Mouse (Mus musculus) liver, postnatal 0 days (tissue): ENCODE results near the gene Apoc2. TPM values are rescaled to one million over a fixed set of nuclear protein-coding genes. Genes with fewer than 3 reads are reported as not detected.
A peak's percentile ranks its signal among the peaks of the same experiment; 100 is the strongest.

Experiments
- ATAC-seq: fragments of 200-750 bp; cut with Nextera tagmentation; 2 replicates; pipeline ENCODE4 v1.8.0; 2017; ENCODE audit warnings: mild to moderate bottlenecking, moderate library complexity
- DNase-seq: peaks from one replicate; pipeline ENCODE4 v3.0.0-alpha.2; 2016
- H3K27ac ChIP-seq: fragments of 300-500 bp; sonication (generic); 2 replicates; pipeline ENCODE4 v1.5.1; 2014; ENCODE audit warnings: antibody characterized with exemption, moderate library complexity, mild to moderate bottlenecking, low read depth
- H3K27me3 ChIP-seq: fragments of 300-500 bp; sonication (generic); 2 replicates; pipeline ENCODE4 v1.6.1; 2014; ENCODE audit warnings: low read length, control low read depth, mixed read lengths; ENCODE audit not compliant: insufficient read depth
- H3K36me3 ChIP-seq: fragments of 300-500 bp; sonication (generic); replicated peaks from 2 replicates; pipeline ENCODE4 v1.6.1; 2014; ENCODE audit warnings: mild to moderate bottlenecking, control low read depth, low read length, moderate library complexity, mixed read lengths; ENCODE audit not compliant: insufficient read depth
- H3K4me1 ChIP-seq: fragments of 300-500 bp; sonication (generic); 2 replicates; pipeline ENCODE4 v1.6.1; 2014; ENCODE audit warnings: antibody characterized with exemption, mild to moderate bottlenecking, control low read depth; ENCODE audit not compliant: insufficient read depth
- H3K4me2 ChIP-seq: fragments of 300-500 bp; sonication (generic); 2 replicates; pipeline ENCODE4 v1.6.1; 2014; ENCODE audit warnings: low read depth, mild to moderate bottlenecking, low read length, moderate library complexity, mixed read lengths
- H3K4me3 ChIP-seq: fragments of 300-500 bp; sonication (generic); 2 replicates; pipeline ENCODE4 v1.5.1; 2014; ENCODE audit warnings: low read depth, low read length
- H3K9ac ChIP-seq: fragments of 300-500 bp; sonication (generic); replicated peaks from 2 replicates; pipeline ENCODE4 v1.6.1; 2014; ENCODE audit warnings: mild to moderate bottlenecking, moderate library complexity
- H3K9me3 ChIP-seq: fragments of 300-500 bp; sonication (generic); 2 replicates; pipeline ENCODE4 v1.6.1; 2016; ENCODE audit warnings: mild to moderate bottlenecking, control low read depth, low read length, mixed read lengths
- CTCF ChIP-seq: sonication (generic); IDR thresholded peaks from 2 replicates; pipeline ENCODE4 v1.5.1; 2016; ENCODE audit warnings: antibody characterized with exemption, low read depth
- EP300 ChIP-seq: IDR thresholded peaks from 2 replicates; pipeline ENCODE4 v1.6.1; 2016; ENCODE audit warnings: antibody characterized with exemption, low read depth, mild to moderate bottlenecking
- WGBS: fragments of 180-500 bp; shearing (Covaris S2); extraction: QIAGEN DNeasy Blood & Tissue Kit; methylation state at CpG from one replicate; pipeline ENCODE4 v1.1.7; 2014; ENCODE audit not compliant: insufficient replicate concordance; 5-methylcytosine and 5-hydroxymethylcytosine counted together
- polyA plus RNA-seq: library from polyadenylated mRNA; unstranded; fragments of >200 nt; fragmentation: Nextera tagmentation; extraction: Ambion mirVana; gene quantifications from 2 replicates; pipeline ENCODE4 v1.2.1, GENCODE M21; 2015

Apoc2 gene
- 2,864 and 3,070 TPM in 2 replicates for polyA plus RNA-seq

- Histone ChIP-seq H3K36me3 (no peaks in the 10 kb centered on the region), H3K27me3 (no peaks in the 10 kb centered on the region), H3K4me3 (peak within 1 kb of the TSS; percentile 20), H3K4me2 (peak within 1 kb of the TSS; percentile 62), H3K27ac (peak within 1 kb of the TSS; percentile 98), H3K9me3 (no peaks in the 10 kb centered on the region), H3K9ac (peak within 1 kb of the TSS; percentile 62), H3K4me1 (peaks cover 20% of the 10 kb centered on the region)
- TF ChIP-seq EP300: peak; percentile 68
- TF ChIP-seq CTCF: no peak
- peak; percentile 53 for ATAC-seq
- DNase-seq: peak; percentile 42
- 47% methylated on average over 8 of the region's 8 CpGs for WGBS
These were observed at the start of gene Apoc2 for GRCm38 (mm10) chr7:19677872-19678271. Apoc2 (minus strand) TSS chr7:19677941.

GRCm38 (mm10) chr7:19726541-19726940 is 48.8 kb upstream of the Apoc2 start:
- H3K4me3 ChIP-seq: no peak overlapping the region
- ATAC-seq (no peak), DNase-seq (no peak)
- TF ChIP-seq EP300 (no peak), CTCF (no peak)
- 74% methylated on average over 4 of the region's 4 CpGs for WGBS
- 0 out of 2 replicates have a peak, but pooled peaks cover 2% of the 10 kb centered on the region for H3K4me1 ChIP-seq
- no peak overlapping the region for H3K4me2 ChIP-seq
- H3K27me3 ChIP-seq: no peaks in the 10 kb centered on the region
- H3K9ac ChIP-seq: no peak overlapping the region
- H3K27ac ChIP-seq: no peak overlapping the region
- H3K9me3 ChIP-seq: no peaks in the 10 kb centered on the region
- peaks cover 16% of the 10 kb centered on the region for H3K36me3 ChIP-seq

DNA sequence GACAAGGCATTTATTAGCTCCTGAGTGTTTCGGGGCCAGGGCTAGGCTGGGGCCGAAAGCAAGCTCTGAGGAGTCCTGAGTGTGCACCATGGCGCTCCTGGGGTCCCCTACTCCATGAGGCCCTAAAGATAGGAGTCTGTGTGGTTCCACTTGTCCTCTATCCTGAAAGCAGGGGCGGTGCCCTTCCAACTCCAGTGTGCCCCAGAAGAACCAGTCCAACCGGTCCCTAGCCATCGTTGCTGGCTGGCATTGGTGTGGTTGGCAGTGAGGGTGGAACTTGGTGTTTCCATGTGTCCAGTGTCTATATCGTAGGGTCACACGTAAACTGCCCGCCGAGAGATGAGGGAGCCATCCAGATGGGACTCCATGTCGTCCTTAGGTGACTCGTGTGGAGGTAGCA is 46.4 kb upstream of the Apoc2 start:
- H3K4me3 ChIP-seq: no peak overlapping the region
- no peak overlapping the region for H3K27ac ChIP-seq
- H3K9ac ChIP-seq: no peak overlapping the region
- no peak overlapping the region for H3K4me2 ChIP-seq
- H3K9me3 ChIP-seq: 0 out of 2 replicates have a peak, but pooled peaks cover 6% of the 10 kb centered on the region
- ATAC-seq (no peak), DNase-seq (no peak)
- peaks cover 4% of the 10 kb centered on the region for H3K36me3 ChIP-seq
- H3K27me3 ChIP-seq: no peaks in the 10 kb centered on the region
- 0 out of 2 replicates have a peak, but pooled peaks cover 2% of the 10 kb centered on the region for H3K4me1 ChIP-seq
- TF ChIP-seq EP300 (no peak), CTCF (no peak)
- WGBS: 88% methylated on average over 12 of the region's 12 CpGs

DNA sequence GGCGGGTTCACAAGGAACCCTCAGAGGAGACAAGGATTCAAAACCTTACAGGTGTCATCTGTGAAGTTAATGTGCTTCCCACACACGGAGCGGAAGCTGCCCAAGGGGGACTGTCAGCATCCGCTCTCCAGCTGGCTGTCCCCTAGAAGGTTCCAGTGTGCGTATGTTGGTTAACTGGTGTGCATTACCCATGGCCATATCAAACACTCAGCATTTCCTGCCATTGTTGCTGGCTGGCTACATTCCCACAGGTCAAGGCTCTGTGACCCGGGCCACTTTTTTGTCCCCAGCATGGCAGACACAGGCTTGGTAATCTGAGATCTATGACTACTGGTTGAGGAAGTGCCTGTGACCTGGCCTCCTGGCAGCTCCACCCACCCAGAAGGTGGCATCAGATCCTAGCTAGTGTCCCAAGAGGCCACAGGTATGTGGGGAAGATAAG is 45.0 kb upstream of the Apoc2 start:
- Histone ChIP-seq H3K4me2 (no peak overlapping the region), H3K27ac (0 out of 2 replicates have a peak overlapping the region, but pooled peaks have one; percentile 29), H3K9me3 (0 out of 2 replicates have a peak, but pooled peaks cover 6% of the 10 kb centered on the region), H3K27me3 (no peaks in the 10 kb centered on the region), H3K36me3 (peaks cover 4% of the 10 kb centered on the region), H3K4me3 (no peak overlapping the region), H3K4me1 (0 out of 2 replicates have a peak, but pooled peaks cover 2% of the 10 kb centered on the region), H3K9ac (no peak overlapping the region)
- no peak; the same call in 1 of the 2 replicates for TF ChIP-seq EP300
- no peak for TF ChIP-seq CTCF
- ATAC-seq: peak; percentile 60
- 59% methylated on average over 6 of the region's 6 CpGs for WGBS
- peak; percentile 49 for DNase-seq

DNA sequence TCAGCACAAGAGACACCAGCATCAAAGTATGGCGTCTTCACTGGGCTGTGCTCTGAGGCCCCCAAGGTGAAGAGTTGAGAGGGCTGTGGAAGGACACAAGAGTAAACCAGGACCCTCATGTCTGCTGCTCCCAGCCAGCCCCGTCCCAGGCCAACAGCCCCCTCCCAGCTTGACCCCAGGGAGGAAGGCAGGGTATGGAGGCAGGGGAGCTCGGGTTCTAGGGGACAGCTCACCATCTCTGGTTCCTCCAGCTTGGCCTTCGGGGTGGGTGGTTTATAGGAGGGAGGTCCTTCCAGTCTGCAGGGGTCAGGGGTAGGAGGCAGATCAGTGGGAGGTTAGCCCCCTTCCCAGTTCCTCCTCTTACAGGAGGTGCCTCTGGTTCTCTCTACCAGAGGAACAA is 41.5 kb upstream of the Apoc2 start:
- Histone ChIP-seq H3K9ac (no peak overlapping the region), H3K36me3 (peaks cover 4% of the 10 kb centered on the region; the same call in 1 of the 2 replicates), H3K27ac (no peak overlapping the region), H3K4me1 (peaks cover 18% of the 10 kb centered on the region), H3K4me2 (no peak overlapping the region), H3K27me3 (no peaks in the 10 kb centered on the region), H3K4me3 (no peak overlapping the region), H3K9me3 (0 out of 2 replicates have a peak, but pooled peaks cover 6% of the 10 kb centered on the region)
- 69% methylated on average over 4 of the region's 4 CpGs for WGBS
- no peak for TF ChIP-seq EP300
- TF ChIP-seq CTCF: no peak
- no peak for ATAC-seq
- no peak for DNase-seq

DNA sequence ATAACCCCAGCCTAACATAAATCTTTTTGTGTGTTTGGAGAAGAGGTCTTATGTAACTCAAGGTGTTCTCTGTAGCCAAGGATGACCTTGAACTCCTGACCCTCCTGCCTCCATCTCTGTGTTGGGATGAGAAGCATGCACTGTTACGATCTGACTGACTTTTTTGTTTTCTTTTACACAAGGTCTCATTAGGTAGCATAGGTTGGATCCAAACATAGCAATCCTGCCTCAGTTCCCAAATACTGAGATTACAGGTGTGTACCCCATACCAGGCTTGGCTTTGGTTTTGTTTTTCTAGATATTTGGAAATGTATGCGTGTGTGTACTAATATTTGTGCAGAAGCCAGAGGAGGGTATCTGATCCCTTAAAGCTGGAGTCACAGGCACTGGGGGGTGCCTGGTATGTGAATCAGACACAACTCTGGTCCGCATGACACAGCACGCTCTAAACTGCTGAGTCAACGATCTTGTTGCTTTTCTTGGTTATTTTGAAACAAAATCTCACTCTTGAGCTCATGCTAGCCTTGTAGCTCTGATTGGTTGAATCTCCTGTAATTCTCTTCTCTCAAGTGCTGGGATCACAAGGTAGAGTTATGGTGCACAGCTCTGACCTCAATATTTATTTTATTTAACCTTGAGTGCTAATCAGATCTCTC is 40.7 kb upstream of the Apoc2 start:
- Histone ChIP-seq H3K27me3 (no peaks in the 10 kb centered on the region), H3K36me3 (no peaks in the 10 kb centered on the region; the same call in 1 of the 2 replicates), H3K9ac (no peak overlapping the region), H3K27ac (no peak overlapping the region), H3K9me3 (0 out of 2 replicates have a peak, but pooled peaks cover 6% of the 10 kb centered on the region), H3K4me1 (peaks cover 25% of the 10 kb centered on the region), H3K4me2 (no peak overlapping the region), H3K4me3 (no peak overlapping the region)
- 74% methylated on average over 5 of the region's 5 CpGs for WGBS
- no peak for TF ChIP-seq CTCF
- no peak for TF ChIP-seq EP300
- no peak for DNase-seq
- no peak for ATAC-seq
